Mouse (Mus musculus): Measurements from ENCODE around the gene Spata3.
"Not testable (repeated sequence)": the region's sequence is repeated elsewhere in the genome, so short reads cannot be mapped to it uniquely, and the experiment has no call there.

Gene Spata3

GRCm38 (mm10) chr1:86016516-86016915 lies at the start of gene Spata3:
Spata3 (plus strand) TSS chr1:86016816.
- DNase-seq = no peak

GRCm38 (mm10) chr1:85969081-85969480 lies 47.5 kb upstream of the Spata3 start:
- no peak for DNase-seq

- DNase-seq = no peak
Measured at GRCm38 (mm10) chr1:85969519-85969918, 47.1 kb upstream of the Spata3 start.

GRCm38 (mm10) chr1:85971070-85971469 lies 45.5 kb upstream of the Spata3 start:
- no peak for DNase-seq

GRCm38 (mm10) chr1:85972341-85972740 lies 44.3 kb upstream of the Spata3 start:
- DNase-seq = no peak

- no peak for DNase-seq
Measured at GRCm38 (mm10) chr1:85973468-85973877, 43.1 kb upstream of the Spata3 start.

GRCm38 (mm10) chr1:85977709-85978108 lies 38.9 kb upstream of the Spata3 start:
- no peak for DNase-seq

GRCm38 (mm10) chr1:85981738-85982357 lies 34.8 kb upstream of the Spata3 start:
- DNase-seq = peak; percentile 35

- DNase-seq = no peak
Measured at GRCm38 (mm10) chr1:85985784-85986183, 30.8 kb upstream of the Spata3 start.

- DNase-seq = no peak
Measured at GRCm38 (mm10) chr1:85988351-85988750, 28.3 kb upstream of the Spata3 start.

- DNase-seq = not testable (repeated sequence)
Measured at GRCm38 (mm10) chr1:85988882-85989281, 27.7 kb upstream of the Spata3 start.

GRCm38 (mm10) chr1:85992175-85992574 lies 24.4 kb upstream of the Spata3 start:
- DNase-seq = no peak

- DNase-seq = no peak
Measured at GRCm38 (mm10) chr1:85993541-85993940, 23.1 kb upstream of the Spata3 start.

- DNase-seq = no peak
Measured at GRCm38 (mm10) chr1:85997221-85997620, 19.4 kb upstream of the Spata3 start.

GRCm38 (mm10) chr1:85998012-85998411 lies 18.6 kb upstream of the Spata3 start:
- DNase-seq = no peak

- no peak for DNase-seq
Measured at GRCm38 (mm10) chr1:85999853-86000570, 16.6 kb upstream of the Spata3 start.

GRCm38 (mm10) chr1:86005540-86005939 lies 11.1 kb upstream of the Spata3 start:
- DNase-seq = no peak

- no peak for DNase-seq
Measured at GRCm38 (mm10) chr1:86006040-86006439, 10.6 kb upstream of the Spata3 start.

GRCm38 (mm10) chr1:86007778-86008177 lies 8.8 kb upstream of the Spata3 start:
- peak; percentile 83 for DNase-seq

- DNase-seq = not testable (repeated sequence)
Measured at GRCm38 (mm10) chr1:86015758-86016157, 858 bp upstream of the Spata3 start.

- peak; percentile 33 for DNase-seq
Measured at GRCm38 (mm10) chr1:86018235-86019055, 1.8 kb downstream of the Spata3 start.

GRCm38 (mm10) chr1:86021365-86021989 lies 4.9 kb downstream of the Spata3 start:
- no peak for DNase-seq

Measured in kidney, adult 18-20 months (tissue).